Mouse (Mus musculus): Measurements from ENCODE around the gene Rap1gap2. TPM values are rescaled to one million over a fixed set of nuclear protein-coding genes. Genes with fewer than 3 reads are reported as not detected.
A peak's percentile ranks its signal among the peaks of the same experiment; 100 is the strongest.

Gene Rap1gap2
- polyA plus RNA-seq, 3 experiments from 2014 or later = 0.63 to 11.9 (median 1.6) TPM

GRCm38 (mm10) chr11:74574768-74575434 lies 35.8 kb downstream of the Rap1gap2 start:
- no peak for ATAC-seq

- ATAC-seq = peak; percentile 38
Measured at GRCm38 (mm10) chr11:74572459-74573061, 38.2 kb downstream of the Rap1gap2 start.

DNA sequence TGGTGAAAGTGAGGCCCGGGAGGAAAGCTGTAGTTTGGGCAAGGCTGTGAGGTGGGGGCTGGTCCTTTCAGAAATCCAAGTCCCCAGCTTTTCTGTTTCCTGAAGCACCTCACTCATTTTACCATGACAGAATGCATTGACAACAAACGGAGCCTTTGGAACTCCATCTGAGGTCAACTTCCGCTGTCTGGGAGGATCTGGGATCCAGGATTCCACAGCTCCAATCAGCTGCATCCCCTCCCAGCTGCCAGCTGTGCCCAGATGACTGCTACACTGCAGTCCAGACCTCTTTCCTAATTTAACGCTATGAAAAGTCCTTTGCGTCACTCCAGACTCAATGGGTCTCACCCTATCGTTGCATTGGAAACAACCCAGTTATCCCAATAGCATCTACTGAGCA lies 41.0 kb downstream of the Rap1gap2 start:
- no peak for ATAC-seq

- no peak for ATAC-seq
Measured at GRCm38 (mm10) chr11:74568463-74568862, 42.3 kb downstream of the Rap1gap2 start.

DNA sequence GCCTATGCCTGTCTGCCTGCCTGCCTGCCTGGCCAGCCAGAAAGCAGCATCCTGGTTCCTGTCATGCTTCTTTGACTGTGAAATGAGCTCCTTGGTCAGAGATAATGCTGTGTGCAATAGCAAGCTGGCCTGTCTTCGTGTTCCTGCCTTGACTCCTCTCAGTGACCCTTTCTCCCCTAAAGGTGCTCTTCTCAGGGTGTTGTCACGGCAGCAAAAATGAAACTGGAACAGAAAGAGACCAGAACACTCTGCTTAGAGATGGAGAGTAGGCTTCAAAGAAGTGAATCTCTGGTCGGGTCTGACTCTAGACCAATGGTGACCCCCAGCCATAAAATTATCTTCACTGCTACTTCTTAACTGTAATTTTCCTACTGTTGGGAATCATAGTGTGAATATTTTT lies 42.7 kb downstream of the Rap1gap2 start:
- no peak for ATAC-seq

- no peak for ATAC-seq
Measured at GRCm38 (mm10) chr11:74566326-74566874, 44.3 kb downstream of the Rap1gap2 start.

GRCm38 (mm10) chr11:74561392-74561791 lies 49.3 kb downstream of the Rap1gap2 start:
- ATAC-seq = no peak

- no peak for ATAC-seq
Measured at GRCm38 (mm10) chr11:74560600-74561227, 50.0 kb downstream of the Rap1gap2 start.

GRCm38 (mm10) chr11:74559793-74560433 lies 50.8 kb downstream of the Rap1gap2 start:
- no peak for ATAC-seq

GRCm38 (mm10) chr11:74558933-74559332 lies 51.8 kb downstream of the Rap1gap2 start:
- no peak for ATAC-seq

GRCm38 (mm10) chr11:74557456-74558230 lies 53.1 kb downstream of the Rap1gap2 start:
- no peak for ATAC-seq

DNA sequence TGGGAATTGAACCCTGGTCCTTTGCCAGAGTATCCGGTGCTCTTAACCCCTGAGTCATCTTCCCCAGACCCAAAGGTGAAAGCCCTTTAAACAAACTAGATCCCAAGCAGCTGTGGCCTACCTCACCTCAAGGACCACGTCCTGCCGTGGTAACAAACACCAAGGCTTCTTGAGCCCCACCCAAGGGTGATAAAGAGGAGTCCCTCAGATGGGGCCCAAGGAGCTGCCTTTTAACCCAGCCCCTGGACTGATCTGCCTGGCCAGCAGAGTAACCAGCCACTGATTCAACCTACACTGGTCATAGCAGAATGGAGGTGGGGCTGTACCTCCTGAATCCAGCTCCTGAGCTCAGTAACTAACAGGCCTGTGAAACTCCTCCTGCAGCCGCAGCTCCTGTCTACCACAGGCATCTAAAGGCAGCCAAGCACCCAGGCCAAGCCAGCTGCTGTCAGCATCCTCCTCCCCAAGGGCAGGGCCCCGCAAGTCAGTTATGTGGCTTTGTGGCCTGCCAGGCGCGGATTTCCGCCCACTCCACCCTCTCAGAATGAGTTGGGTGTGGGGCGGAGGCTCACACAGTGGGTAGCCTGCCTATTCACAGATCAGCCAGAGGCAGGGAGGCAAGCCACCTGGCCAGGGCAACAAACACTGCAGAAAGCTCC lies 54.9 kb downstream of the Rap1gap2 start:
- ATAC-seq = peak; percentile 86

DNA sequence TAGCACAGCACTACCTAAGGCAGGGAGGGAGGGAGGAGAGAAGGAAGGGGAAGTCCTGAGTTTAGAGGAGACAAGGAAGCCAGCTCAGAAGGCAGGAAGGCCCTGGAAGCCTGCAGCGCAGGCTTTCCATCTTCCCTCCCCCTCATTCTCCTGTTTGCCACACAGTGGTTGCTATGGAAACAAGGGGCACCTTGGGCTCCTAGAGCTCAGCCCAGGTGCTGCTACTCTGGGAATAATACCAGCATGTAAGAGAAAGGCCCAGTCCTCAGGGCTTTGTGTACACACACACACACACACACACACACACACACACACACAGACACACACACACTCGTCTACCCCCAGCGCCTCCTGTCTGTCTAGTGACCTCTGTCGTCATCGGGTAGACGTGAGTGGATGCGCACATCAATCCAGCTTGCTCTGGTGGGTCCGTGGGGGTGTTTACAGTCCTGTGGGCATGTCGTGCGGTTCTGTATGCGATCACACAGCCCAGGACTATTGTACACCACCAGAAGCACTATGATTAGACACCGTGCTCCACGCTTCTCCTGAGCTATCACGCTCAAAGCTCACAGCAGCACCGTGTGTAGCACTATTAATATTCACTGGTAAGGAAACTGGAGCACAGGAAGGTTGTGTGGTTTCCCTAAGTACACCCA lies 55.9 kb downstream of the Rap1gap2 start:
- no peak for ATAC-seq

- no peak for ATAC-seq
Measured at GRCm38 (mm10) chr11:74551568-74551967, 59.1 kb downstream of the Rap1gap2 start.

DNA sequence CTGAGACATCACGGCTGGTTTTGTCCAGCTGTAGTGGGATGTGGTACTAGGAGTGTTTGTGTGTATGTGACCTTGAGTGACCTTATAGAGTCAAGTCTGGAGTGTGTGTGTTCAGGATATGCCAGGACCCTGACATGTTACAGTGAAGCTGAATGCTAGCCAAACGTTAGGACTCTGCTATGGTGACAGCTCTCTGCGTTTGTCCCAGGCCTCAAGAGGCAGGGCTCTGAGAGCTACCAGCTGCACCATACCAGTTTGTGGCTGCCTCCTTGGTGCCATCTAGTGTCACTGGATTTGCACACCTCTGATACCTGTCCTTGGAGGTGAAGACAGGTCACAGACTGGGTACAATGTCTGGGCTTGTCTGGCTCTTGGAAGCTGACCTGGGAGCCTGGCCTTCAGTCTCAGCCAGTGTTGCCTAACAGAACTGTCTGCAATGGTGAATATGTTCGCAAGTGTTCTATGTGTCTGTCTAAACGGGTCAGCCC lies 60.1 kb downstream of the Rap1gap2 start:
- no peak for ATAC-seq

- no peak for ATAC-seq
Measured at GRCm38 (mm10) chr11:74548781-74549382, 61.8 kb downstream of the Rap1gap2 start.

- ATAC-seq = peak; percentile 89
Measured at GRCm38 (mm10) chr11:74546933-74547694, 63.6 kb downstream of the Rap1gap2 start.

DNA sequence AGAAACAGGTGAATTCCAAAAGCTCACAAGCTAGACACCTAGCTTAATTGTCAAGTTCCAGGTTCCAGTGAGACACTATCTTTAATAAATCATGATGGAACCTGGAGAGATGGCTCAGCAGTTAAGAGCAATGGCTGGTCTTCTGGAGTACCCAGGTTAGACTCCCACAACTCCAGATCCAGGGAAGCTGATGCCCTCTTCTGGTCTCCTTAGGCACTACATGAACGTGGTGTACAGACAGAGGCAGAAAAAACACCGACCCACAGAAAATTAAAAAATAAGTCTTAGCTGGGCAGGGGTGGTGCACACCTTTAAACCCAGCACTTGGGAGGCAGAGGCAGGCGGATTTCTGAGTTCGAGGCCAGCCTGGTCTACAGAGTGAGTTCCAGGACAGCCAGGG lies 64.5 kb downstream of the Rap1gap2 start:
- ATAC-seq = no peak

DNA sequence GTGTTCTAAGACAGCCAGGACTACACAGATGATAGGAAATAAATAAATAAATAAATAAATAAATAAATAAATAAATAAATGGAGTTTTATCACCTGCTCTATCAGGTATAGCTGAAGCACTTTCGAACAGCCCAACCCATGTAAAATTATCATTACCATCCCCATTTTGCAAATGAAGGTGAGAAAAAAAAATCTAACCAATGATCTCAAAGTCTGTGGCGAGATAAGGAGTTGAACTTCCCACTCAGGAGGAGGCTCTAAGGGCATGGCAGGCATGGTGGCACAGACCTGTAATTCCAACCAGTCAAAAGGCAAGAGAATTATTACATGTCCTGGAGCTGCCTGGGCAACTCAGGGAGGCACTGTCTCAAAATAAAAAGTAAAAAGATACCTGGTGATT lies 65.2 kb downstream of the Rap1gap2 start:
- no peak for ATAC-seq

DNA sequence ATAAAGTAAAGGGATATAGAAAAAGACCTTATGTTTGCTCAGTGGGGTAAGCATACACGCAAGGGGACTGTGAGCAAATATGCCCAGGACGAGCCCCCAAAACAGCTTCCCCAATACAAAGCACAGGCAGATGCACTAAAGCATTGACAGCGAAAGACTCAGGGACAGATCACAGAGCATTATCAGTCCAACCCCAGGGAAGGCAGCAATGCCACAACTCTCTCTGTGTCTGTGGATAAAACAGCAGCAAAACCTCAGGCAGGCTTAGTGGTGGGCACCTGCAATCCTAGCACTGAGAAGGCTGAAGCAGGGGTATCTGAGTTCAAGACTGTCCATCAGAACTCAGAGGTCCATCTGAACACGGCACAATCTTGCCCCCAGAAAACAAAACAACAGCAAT lies 73.4 kb downstream of the Rap1gap2 start:
- no peak for ATAC-seq
